Mouse (Mus musculus): ENCODE data around the gene Amn.

DNA sequence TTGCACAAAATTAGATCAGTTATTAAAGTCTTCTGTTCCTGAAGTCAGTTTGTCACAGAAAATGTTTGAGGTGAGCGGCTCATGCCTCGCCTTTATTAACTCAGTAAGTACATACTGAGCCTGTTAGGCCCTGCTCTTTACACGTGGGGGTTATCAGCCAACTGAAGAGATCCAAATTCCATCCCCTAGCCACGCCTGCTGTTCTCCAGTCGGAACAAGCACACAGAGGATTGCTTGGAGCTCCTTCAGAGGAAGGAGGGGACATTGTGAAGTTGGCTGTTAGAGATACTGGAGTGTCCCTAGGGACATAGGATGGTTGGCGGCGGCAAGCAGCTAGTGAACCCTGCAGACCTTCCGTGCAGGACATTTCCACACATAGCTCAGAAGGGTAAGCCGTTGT, 36.5 kb upstream of the Amn start:
- TF ChIP-seq CTCF (IDR thresholded peaks at IDR 0.05; ENCODE audit: control insufficient read depth, insufficient read depth, low read length) (no peak), POLR2A (IDR thresholded peaks at IDR 0.05; ENCODE audit: borderline replicate concordance, control insufficient read depth, low read depth, low read length) (no peak)

All from bone marrow, adult 2 months (tissue).